Mouse (Mus musculus) embryonic facial prominence, embryonic 12.5 days (tissue): ENCODE measurements around the gene Fshr. TPM values are rescaled to one million over a fixed set of nuclear protein-coding genes. Genes with fewer than 3 reads are reported as not detected.

ENCODE experiments used
- ATAC-seq: fragments of 200-750 bp; cut with Nextera tagmentation; 2 replicates; pipeline ENCODE4 v1.8.0; 2017; ENCODE audit not compliant: insufficient number of reproducible peaks, insufficient read depth, low FRiP score, low TSS enrichment
- H3K27ac ChIP-seq: fragments of 300-500 bp; sonication (generic); 2 replicates; pipeline ENCODE4 v1.5.1; 2016; ENCODE audit warnings: mild to moderate bottlenecking
- H3K27me3 ChIP-seq: fragments of 300-500 bp; sonication (generic); 2 replicates; pipeline ENCODE4 v1.6.1; 2016; ENCODE audit warnings: mild to moderate bottlenecking, moderate library complexity
- H3K36me3 ChIP-seq: fragments of 300-500 bp; sonication (generic); 2 replicates; pipeline ENCODE4 v1.6.1; 2016; ENCODE audit warnings: mild to moderate bottlenecking
- H3K4me1 ChIP-seq: fragments of 300-500 bp; sonication (generic); 2 replicates; pipeline ENCODE4 v1.6.1; 2016
- H3K4me2 ChIP-seq: fragments of 300-500 bp; sonication (generic); replicated peaks from 2 replicates; pipeline ENCODE4 v1.6.1; 2016; ENCODE audit warnings: mild to moderate bottlenecking, moderate library complexity
- H3K4me3 ChIP-seq: fragments of 300-500 bp; sonication (generic); 2 replicates; pipeline ENCODE4 v1.5.1; 2016; ENCODE audit warnings: mild to moderate bottlenecking
- H3K9ac ChIP-seq: fragments of 300-500 bp; sonication (generic); 2 replicates; pipeline ENCODE4 v1.6.1; 2016; ENCODE audit warnings: mild to moderate bottlenecking, moderate library complexity
- H3K9me3 ChIP-seq: fragments of 300-500 bp; sonication (generic); 2 replicates; pipeline ENCODE4 v1.6.1; 2016; ENCODE audit warnings: mild to moderate bottlenecking, moderate library complexity
- WGBS: fragments of 180-500 bp; shearing (Covaris S2); methylation state at CpG from one replicate; pipeline ENCODE4 v1.1.7; 2016; 5-methylcytosine and 5-hydroxymethylcytosine counted together
- polyA plus RNA-seq: library from polyadenylated mRNA; unstranded; fragments of >200 nt; fragmentation: Nextera tagmentation; extraction: Ambion mirVana; gene quantifications from 2 replicates; pipeline ENCODE4 v1.2.1, GENCODE M21; 2016

Fshr gene
- polyA plus RNA-seq, 1 experiment from 2014 or later = not detected

DNA sequence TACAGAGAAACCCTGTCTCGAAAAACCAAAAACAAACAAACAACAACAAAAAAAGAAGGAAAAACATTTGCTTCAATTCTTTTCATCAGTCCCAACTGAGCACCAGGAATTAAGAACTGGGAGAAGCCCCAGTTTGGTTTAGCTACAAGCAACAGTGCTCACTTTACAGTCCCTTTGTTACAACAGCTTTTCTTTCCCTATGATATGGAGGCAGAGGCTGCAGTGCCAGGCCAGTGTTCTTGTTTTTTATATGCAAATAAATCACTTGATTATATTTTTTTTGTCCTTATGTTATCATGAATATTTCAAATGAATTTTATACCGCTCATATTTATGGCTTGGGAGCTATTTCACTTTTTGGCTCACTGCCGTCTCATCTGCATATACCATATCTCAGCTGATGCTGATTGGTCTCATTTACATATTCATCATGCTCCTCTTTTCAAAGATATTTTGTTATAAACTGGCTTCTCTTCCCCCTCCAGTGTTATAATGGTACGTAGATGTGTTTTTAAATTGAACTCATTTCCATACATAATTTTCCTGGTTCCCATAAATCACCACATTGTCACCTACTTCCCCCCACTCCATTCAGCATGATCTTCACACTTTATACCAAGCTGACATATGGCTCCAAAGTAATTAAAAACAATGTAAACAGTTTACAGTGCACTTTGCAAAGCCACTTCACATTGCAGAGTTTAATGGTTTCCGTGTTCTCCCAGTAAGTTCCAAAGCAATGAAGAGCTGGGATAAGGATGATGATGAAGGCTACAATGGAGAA lies 110.6 kb downstream of the Fshr start:
- WGBS = 83% methylated on average over 5 of the region's 5 CpGs

DNA sequence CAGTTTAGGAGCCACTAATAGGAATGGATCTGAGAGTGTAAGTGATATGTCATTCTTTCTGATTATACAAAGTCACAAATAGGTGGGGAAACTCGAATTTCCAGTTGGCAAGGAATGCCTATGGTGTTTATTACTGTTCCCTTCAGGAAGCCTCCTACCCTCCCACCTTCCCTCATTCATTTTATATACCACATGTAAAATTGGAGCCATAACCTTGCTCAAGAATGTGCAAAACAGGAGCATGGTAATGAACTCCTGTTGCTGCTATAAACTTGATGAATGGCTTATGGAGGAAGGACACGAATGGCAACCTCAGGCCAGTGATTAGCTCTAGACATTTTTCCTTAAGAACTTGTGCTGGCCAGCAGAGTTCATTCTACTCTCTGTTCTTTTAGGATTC lies 117.6 kb downstream of the Fshr start:
- H3K9me3 ChIP-seq = no peaks in the 10 kb centered on the region
- no peaks in the 10 kb centered on the region for H3K4me1 ChIP-seq
- H3K9ac ChIP-seq = no peak overlapping the region
- H3K27me3 ChIP-seq = no peaks in the 10 kb centered on the region
- H3K4me3 ChIP-seq = no peak overlapping the region
- no peak overlapping the region for H3K27ac ChIP-seq
- no peak overlapping the region for H3K4me2 ChIP-seq
- 54% methylated on average over 2 of the region's 2 CpGs for WGBS
- no peak for ATAC-seq
- no peaks in the 10 kb centered on the region for H3K36me3 ChIP-seq

More for the DNA sequence above, 110.6 kb downstream of the Fshr start:
- H3K9me3 ChIP-seq = no peaks in the 10 kb centered on the region
- no peak for ATAC-seq
- no peak overlapping the region for H3K4me2 ChIP-seq
- H3K9ac ChIP-seq = no peak overlapping the region
- H3K36me3 ChIP-seq = no peaks in the 10 kb centered on the region
- no peak overlapping the region for H3K4me3 ChIP-seq
- H3K27me3 ChIP-seq = no peaks in the 10 kb centered on the region
- no peak overlapping the region for H3K27ac ChIP-seq
- H3K4me1 ChIP-seq = no peaks in the 10 kb centered on the region

DNA sequence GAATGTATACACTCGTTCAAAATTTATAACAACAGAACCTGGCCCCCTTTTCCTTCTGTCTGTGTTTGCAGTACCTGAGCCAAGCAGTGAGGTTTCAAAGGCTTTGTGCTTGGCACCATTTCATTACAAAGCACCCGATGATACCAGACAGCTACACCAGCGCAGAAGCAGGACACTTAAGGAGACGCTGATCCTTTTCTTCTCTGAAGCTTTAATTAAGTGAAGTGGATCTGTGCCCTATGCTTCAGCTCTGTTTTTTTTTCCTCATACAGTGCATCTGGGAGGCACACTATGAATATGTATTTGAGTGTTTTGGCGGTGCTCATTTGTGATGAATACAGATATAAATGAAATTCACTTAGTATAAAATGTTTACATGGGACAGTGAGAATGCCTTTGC lies 120.8 kb downstream of the Fshr start:
- no peaks in the 10 kb centered on the region for H3K4me1 ChIP-seq
- no peak overlapping the region for H3K4me2 ChIP-seq
- no peak overlapping the region for H3K9ac ChIP-seq
- no peak for ATAC-seq
- H3K27me3 ChIP-seq = no peaks in the 10 kb centered on the region
- H3K27ac ChIP-seq = no peak overlapping the region
- 84% methylated on average over 5 of the region's 5 CpGs for WGBS
- H3K36me3 ChIP-seq = no peaks in the 10 kb centered on the region
- no peaks in the 10 kb centered on the region for H3K9me3 ChIP-seq
- no peak overlapping the region for H3K4me3 ChIP-seq

DNA sequence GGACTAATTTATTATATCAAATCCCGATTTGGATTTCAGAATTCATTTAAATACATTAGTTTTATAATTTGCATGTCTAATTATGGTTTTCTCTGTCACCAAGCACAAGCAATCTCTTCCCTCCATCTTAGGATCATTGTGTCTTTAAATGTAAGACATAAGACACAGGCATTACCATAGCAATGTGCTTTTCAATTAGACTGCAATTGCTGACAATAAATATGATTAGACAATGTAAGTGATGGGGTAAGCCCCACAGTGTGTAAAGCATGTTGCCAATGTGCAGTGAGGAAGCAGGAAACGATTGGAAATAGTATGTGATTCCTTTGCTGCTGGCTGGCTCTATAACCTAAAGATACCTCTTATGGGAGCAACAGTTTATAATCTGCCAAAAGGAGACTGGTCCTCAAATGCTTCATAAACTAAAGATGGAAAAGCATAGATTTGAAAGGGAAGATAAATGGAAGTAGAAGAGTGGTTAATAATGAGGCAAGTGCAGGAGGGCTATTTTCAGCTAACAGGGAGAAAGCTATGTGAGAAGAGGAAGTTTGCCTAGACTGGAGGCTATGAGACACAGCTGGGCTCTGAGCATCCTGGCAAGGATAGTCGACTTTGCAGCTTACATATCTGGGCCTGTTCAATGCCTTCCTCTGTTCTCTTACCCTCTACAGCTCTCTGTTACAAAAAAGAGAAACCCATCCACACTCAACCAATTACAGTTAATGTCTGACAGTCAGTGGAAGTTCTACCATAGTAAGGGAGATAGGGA lies 136.0 kb downstream of the Fshr start:
- Histone ChIP-seq H3K4me2 (no peak overlapping the region), H3K9ac (no peak overlapping the region), H3K4me1 (no peaks in the 10 kb centered on the region), H3K4me3 (no peak overlapping the region), H3K36me3 (no peaks in the 10 kb centered on the region), H3K27me3 (no peaks in the 10 kb centered on the region), H3K27ac (no peak overlapping the region), H3K9me3 (no peaks in the 10 kb centered on the region)
- WGBS = 54% methylated on average over 3 of the region's 3 CpGs
- ATAC-seq = no peak

DNA sequence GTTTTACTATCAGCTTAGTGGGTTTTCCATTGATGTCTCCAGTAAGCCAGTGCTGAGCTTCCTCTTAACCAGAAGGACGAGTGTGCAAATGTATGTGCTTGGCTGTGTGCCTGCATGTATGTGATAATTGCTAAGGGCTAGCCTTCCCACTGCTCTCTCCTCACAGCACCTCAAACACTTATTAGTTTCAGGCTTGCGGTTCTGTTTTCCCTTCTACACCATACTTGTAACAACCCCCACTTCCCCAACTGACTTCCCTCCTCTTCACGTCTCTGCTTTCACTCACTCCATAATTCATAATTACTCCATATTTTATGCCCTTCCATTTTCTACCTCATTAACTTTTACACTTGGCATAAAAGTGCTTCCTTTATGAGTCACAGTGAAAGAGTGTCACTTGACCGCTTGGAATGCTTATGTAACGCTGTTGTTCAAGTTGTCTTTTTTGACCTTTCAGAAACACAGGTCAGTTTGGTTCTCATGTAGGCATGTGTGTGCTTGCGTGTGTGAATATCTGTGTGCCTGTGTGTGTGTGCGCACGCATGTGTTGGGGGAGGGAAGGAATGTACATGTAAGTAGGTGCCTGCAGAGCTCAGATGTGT lies 138.0 kb downstream of the Fshr start:
- no peak overlapping the region for H3K9ac ChIP-seq
- H3K27ac ChIP-seq = no peak overlapping the region
- 86% methylated on average over 8 of the region's 8 CpGs for WGBS
- H3K4me3 ChIP-seq = no peak overlapping the region
- H3K4me1 ChIP-seq = no peaks in the 10 kb centered on the region
- H3K9me3 ChIP-seq = no peaks in the 10 kb centered on the region
- no peak for ATAC-seq
- H3K36me3 ChIP-seq = no peaks in the 10 kb centered on the region
- H3K27me3 ChIP-seq = no peaks in the 10 kb centered on the region
- H3K4me2 ChIP-seq = no peak overlapping the region

DNA sequence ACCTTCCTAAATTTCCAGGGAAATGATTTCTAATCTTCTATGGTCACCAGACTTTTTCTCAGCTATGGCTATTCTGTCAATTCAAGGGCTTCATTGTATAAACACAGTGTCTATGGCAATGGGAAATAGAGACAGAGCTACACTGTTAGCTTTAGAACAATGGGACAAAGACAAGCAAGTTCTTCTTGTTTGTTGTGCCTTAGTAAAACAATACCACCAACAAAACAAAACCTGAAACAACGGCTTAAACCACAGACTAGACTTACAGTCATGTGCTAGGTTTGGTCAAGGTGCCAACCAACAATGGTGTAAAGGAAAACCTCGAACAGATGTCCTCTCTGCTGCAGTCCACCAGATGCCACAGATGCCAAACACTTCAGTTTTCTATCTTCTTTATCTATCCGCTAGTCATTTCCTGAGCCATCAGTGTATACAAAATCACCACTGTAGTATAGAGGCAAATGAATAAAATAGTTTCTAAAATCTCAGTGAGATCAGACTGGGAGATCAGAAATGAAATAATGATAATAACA lies 149.4 kb downstream of the Fshr start:
- 85% methylated on average over 3 of the region's 3 CpGs for WGBS
- Histone ChIP-seq H3K27ac (no peak overlapping the region), H3K27me3 (no peaks in the 10 kb centered on the region), H3K4me2 (no peak overlapping the region), H3K9ac (no peak overlapping the region), H3K36me3 (no peaks in the 10 kb centered on the region), H3K4me1 (no peaks in the 10 kb centered on the region), H3K4me3 (no peak overlapping the region), H3K9me3 (no peaks in the 10 kb centered on the region)
- no peak for ATAC-seq

DNA sequence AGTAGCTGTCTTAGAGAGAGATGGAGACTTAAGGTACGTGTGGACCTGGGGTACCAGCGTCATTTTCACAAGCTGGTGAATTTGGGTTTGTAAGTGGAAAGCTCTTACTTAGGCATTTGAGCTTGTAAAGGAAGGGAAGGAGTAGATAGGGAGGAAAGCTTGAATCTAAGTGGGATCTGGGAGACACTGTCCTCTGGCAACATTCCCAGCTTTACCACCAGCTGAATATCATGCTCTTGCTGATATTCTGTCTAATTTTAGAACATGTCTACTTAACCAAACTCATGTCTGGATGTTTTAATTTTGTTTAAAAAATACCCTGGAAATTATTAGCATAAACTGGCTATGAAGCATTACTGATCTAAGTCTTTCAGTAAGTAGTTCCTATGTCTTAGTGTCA lies 151.4 kb downstream of the Fshr start:
- Histone ChIP-seq H3K36me3 (no peaks in the 10 kb centered on the region), H3K9ac (no peak overlapping the region), H3K4me1 (no peaks in the 10 kb centered on the region), H3K27me3 (no peaks in the 10 kb centered on the region), H3K4me3 (no peak overlapping the region), H3K9me3 (no peaks in the 10 kb centered on the region), H3K4me2 (no peak overlapping the region), H3K27ac (no peak overlapping the region)
- ATAC-seq = no peak
- 84% methylated on average over 2 of the region's 2 CpGs for WGBS

DNA sequence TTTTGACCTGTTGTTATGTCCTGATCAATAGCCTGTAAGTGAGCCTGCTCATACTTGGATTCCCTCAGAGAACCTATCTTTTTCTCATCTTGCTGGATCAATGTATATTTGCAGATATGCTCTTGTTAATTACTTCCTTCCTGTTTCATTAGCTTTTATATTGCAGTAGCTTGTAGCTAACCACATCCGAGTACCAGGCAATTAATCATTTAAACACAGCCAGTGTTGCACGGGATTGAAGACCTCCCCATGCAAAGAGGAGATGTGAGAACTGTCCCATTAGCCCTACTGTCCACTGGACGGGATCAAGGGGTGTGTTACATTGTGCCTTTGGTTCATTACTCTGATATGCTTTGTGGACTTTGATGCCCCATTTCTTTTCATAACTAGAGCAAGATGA lies 154.5 kb downstream of the Fshr start:
- no peak overlapping the region for H3K4me3 ChIP-seq
- ATAC-seq = no peak
- 61% methylated on average over 3 of the region's 3 CpGs for WGBS
- no peak overlapping the region for H3K4me2 ChIP-seq
- H3K9me3 ChIP-seq = no peaks in the 10 kb centered on the region
- H3K4me1 ChIP-seq = no peaks in the 10 kb centered on the region
- H3K9ac ChIP-seq = no peak overlapping the region
- H3K27ac ChIP-seq = no peak overlapping the region
- H3K36me3 ChIP-seq = no peaks in the 10 kb centered on the region
- no peaks in the 10 kb centered on the region for H3K27me3 ChIP-seq

DNA sequence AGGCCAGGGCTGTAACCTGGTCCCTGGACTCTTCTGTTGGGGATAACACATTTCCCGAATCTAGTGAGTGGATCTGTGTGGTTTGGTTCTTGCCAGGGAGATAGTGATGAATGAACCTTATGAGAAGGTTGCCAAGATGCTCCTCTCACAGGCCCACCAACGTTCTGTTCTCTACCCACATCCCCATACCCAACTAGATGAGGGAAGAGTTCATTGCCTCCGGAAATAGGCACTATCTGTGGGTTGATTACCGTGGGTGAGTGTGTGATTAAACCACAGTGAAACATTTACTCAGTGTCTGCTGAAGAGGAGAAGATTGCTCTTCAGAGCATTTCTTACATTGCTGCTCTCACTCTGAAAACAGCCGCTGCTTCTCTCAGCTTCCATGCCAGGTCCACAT lies 163.8 kb downstream of the Fshr start:
- Histone ChIP-seq H3K4me3 (no peak overlapping the region), H3K9me3 (no peaks in the 10 kb centered on the region), H3K9ac (no peak overlapping the region), H3K4me2 (no peak overlapping the region), H3K4me1 (no peaks in the 10 kb centered on the region), H3K27ac (no peak overlapping the region), H3K36me3 (no peaks in the 10 kb centered on the region), H3K27me3 (no peaks in the 10 kb centered on the region)
- 87% methylated on average over 5 of the region's 5 CpGs for WGBS
- no peak for ATAC-seq

DNA sequence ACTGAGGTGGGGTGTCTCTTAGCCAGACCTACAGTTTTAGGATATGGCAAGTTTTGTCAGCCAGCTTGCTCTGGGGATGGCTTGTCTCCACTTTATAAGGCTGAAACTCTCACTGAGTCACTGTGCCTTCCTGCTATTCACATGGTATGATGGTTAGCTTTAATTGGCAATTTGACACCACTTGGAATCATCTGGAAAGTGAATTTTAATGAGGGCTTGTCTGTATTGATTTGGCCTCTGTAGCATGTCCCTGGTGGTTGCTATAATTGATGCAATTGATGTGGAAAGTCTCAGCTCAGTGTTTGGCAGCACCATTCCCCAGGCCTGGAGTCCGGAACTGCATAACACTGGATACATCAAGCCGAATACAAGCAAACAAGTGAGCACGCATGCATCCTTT lies 164.4 kb downstream of the Fshr start:
- Histone ChIP-seq H3K27ac (no peak overlapping the region), H3K9ac (no peak overlapping the region), H3K4me1 (no peaks in the 10 kb centered on the region), H3K27me3 (no peaks in the 10 kb centered on the region), H3K36me3 (no peaks in the 10 kb centered on the region), H3K4me2 (no peak overlapping the region), H3K4me3 (no peak overlapping the region), H3K9me3 (no peaks in the 10 kb centered on the region)
- 92% methylated on average over 3 of the region's 3 CpGs for WGBS
- no peak for ATAC-seq

DNA sequence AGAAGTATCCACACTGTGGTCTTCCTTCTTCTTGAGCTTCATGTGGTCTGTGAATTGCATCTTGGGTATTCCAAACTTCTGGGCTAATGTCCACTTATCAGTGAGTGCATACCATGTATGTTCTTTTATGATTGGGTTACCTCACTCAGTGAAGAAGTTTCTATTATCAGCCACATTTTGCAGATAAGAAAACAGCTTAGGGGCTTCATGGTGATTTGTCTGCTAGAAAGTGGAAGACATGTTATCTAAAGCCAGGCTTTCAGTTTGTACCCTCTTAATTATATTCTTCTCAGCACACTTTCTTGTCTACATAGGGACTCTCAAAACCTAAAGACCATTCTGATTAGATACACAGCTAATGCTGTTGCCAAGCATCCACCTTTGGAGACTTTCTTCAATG lies 165.8 kb downstream of the Fshr start:
- Histone ChIP-seq H3K4me1 (no peaks in the 10 kb centered on the region), H3K27me3 (no peaks in the 10 kb centered on the region), H3K4me2 (no peak overlapping the region), H3K36me3 (no peaks in the 10 kb centered on the region), H3K27ac (no peak overlapping the region), H3K9me3 (no peaks in the 10 kb centered on the region), H3K4me3 (no peak overlapping the region), H3K9ac (no peak overlapping the region)
- no peak for ATAC-seq

DNA sequence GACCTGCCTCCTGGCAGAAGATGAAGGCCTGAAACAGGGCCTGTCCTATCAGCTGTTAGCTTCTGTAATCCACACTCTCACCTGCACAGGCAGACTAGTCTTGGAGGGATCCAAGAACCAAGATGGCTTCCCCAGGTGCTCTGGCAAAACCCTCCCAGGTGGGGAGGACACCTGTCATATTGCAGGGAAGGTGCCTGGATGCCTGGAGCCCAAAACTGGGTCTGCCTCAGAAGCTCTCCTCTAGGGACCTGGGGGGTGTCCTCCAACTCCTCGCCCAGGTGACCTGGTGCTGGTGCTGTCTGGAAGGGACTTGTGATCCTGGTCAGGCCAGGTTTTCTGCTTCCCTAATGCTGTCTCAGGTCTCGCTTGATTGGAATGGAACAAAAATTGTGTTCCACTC lies 167.5 kb downstream of the Fshr start:
- no peaks in the 10 kb centered on the region for H3K27me3 ChIP-seq
- no peak overlapping the region for H3K4me3 ChIP-seq
- no peak for ATAC-seq
- H3K4me2 ChIP-seq = no peak overlapping the region
- WGBS = 82% methylated on average over 2 of the region's 2 CpGs
- H3K27ac ChIP-seq = no peak overlapping the region
- H3K4me1 ChIP-seq = no peaks in the 10 kb centered on the region
- H3K9me3 ChIP-seq = no peaks in the 10 kb centered on the region
- H3K36me3 ChIP-seq = no peaks in the 10 kb centered on the region
- no peak overlapping the region for H3K9ac ChIP-seq
